Mouse (Mus musculus): Measurements from ENCODE around the gene Nmrk1. TPM values are rescaled to one million over a fixed set of nuclear protein-coding genes. Genes with fewer than 3 reads are reported as not detected.
A peak's percentile ranks its signal among the peaks of the same experiment; 100 is the strongest.

The Nmrk1 gene
- polyA plus RNA-seq, 1 experiment from 2014 or later = 2.1 TPM

DNA sequence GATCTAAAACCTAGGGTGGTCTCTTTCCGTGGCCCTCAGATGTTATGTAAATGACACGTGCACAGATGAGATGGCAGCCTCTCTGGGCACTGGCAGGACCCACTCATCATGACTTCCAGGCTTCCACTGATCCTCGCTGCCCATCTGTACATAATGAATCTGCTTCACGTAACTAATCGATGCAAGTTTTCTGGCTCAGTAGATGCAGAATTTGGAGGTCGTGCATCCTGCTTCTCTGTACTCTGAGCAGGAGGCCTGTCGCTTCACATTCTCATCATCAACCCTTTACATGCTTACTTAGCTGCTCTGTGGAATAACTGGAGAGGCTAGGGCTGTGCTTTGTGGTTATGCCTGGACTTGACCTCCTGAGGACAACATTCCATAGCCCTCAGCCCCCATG is 35.2 kb downstream of the Nmrk1 start:
- Histone ChIP-seq H3K9me3 (replicated peaks; ENCODE audit: control insufficient read depth, low read length) (no peaks in the 10 kb centered on the region), H3K4me2 (ENCODE audit: low read length) (no peak overlapping the region), H3K27me3 (replicated peaks; ENCODE audit: control insufficient read depth, insufficient read depth, low read length) (no peaks in the 10 kb centered on the region), H3K9ac (ENCODE audit: low read length) (no peak overlapping the region), H3K27ac (ENCODE audit: low read depth, low read length) (no peak overlapping the region), H3K4me3 (ENCODE audit: low read depth, low read length) (no peak overlapping the region), H3K36me3 (ENCODE audit: control insufficient read depth, insufficient read depth, low read length) (no peaks in the 10 kb centered on the region), H3K4me1 (ENCODE audit: control insufficient read depth, insufficient read depth, low read length) (peaks cover 2% of the 10 kb centered on the region)
- DNase-seq (ENCODE audit: low spot score) (no peak), ATAC-seq (no peak)
- WGBS = 88% methylated on average over 7 of the region's 7 CpGs

DNA sequence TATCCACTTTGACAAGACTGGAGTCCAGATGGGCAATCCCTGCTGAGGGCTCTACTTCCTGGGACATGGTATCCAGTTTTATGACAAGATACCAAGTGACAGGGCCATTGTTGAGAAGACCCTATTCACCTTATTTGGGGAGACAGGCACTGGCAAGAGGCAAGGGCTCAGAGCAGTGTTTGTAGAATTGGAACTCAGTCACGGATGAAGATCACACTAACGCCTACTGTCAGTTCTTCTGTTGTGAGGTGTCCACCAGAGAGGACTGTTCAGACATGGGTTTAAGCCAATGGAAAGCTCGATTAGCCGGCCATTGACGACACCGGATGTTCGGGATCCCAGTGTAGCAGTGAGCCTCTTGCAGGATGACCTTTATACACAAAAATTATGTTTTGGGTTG is 37.8 kb downstream of the Nmrk1 start:
- Histone ChIP-seq H3K4me2 (ENCODE audit: low read length) (no peak overlapping the region), H3K9me3 (replicated peaks; ENCODE audit: control insufficient read depth, low read length) (no peaks in the 10 kb centered on the region), H3K36me3 (ENCODE audit: control insufficient read depth, insufficient read depth, low read length) (no peaks in the 10 kb centered on the region), H3K27ac (ENCODE audit: low read depth, low read length) (no peak overlapping the region), H3K4me3 (ENCODE audit: low read depth, low read length) (no peak overlapping the region), H3K4me1 (ENCODE audit: control insufficient read depth, insufficient read depth, low read length) (peaks cover 19% of the 10 kb centered on the region), H3K9ac (ENCODE audit: low read length) (no peak overlapping the region), H3K27me3 (replicated peaks; ENCODE audit: control insufficient read depth, insufficient read depth, low read length) (no peaks in the 10 kb centered on the region)
- ATAC-seq (no peak), DNase-seq (ENCODE audit: low spot score) (no peak)
- WGBS = 96% methylated on average over 7 of the region's 7 CpGs

DNA sequence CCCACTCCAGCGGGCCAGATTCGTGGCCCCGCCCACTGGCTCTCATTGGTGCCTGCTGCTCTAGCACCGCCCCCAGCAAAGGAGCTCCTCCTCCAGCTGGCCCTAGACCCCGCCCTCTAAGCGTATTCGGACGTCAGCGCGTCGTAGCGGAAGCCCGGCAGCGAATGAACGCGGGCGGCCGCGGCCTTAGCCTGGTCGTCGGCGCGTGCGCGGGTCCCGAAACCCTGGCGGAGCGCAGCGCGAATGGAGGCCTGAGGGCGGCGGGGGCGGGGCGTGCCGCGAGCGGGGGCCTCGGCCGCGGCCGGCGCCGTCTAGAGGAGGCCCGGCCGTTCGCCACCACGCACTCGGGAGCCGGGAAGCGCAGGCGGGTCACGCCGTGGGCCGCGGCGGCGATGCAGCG is 38.9 kb downstream of the Nmrk1 start, which contains the start of gene Carnmt1:
Carnmt1 (plus strand) TSS at position 157 of the 400 bp plus-strand sequence.
- H3K9ac ChIP-seq (ENCODE audit: low read length) = peak within 1 kb of the TSS; percentile 82
- no peaks in the 10 kb centered on the region for H3K9me3 ChIP-seq (replicated peaks; ENCODE audit: control insufficient read depth, low read length)
- H3K36me3 ChIP-seq (ENCODE audit: control insufficient read depth, insufficient read depth, low read length) = no peaks in the 10 kb centered on the region
- H3K4me1 ChIP-seq (ENCODE audit: control insufficient read depth, insufficient read depth, low read length) = peaks cover 19% of the 10 kb centered on the region
- H3K27ac ChIP-seq (ENCODE audit: low read depth, low read length) = peak within 1 kb of the TSS; percentile 68
- H3K27me3 ChIP-seq (replicated peaks; ENCODE audit: control insufficient read depth, insufficient read depth, low read length) = no peaks in the 10 kb centered on the region
- WGBS = under 1% methylated on average over 47 of the region's 58 CpGs
- ATAC-seq (peak; percentile 98), DNase-seq (ENCODE audit: low spot score) (peak; percentile 99)
- peak within 1 kb of the TSS; percentile 75 for H3K4me2 ChIP-seq (ENCODE audit: low read length)
- H3K4me3 ChIP-seq (ENCODE audit: low read depth, low read length) = peak within 1 kb of the TSS; percentile 70

DNA sequence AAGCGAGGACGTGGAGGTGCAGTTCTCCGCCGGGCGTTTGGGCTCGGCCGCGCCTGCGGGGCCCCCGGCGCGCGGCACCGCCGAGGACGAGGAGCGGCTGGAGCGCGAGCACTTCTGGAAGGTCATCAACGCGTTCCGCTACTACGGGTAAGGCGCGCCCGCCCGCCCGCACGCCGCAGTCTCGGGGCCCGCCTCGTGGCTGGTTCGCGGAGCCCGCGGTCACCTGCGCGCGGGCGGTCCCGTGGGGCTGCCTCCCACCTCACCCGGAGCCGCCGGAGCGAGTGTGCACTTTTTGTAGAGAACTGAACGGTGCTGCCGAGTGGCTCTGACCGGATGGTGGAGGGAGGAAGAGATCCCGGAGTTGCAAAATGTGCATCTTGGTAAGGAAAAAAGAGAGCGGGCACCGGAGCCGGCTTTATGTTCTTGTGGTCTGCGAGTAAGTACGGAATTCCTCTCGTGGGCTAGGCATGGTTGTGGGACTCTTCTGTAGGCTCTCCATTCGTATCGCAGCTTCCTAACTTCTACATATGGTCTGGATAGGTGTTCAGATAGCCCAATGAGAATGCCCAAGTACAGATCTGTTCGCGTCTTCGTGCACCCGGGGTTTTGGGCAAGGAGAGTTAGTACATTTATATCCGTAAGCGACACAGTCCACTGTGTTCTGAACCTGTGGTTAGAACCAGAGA is 39.4 kb downstream of the Nmrk1 start:
- Histone ChIP-seq H3K36me3 (ENCODE audit: control insufficient read depth, insufficient read depth, low read length) (no peaks in the 10 kb centered on the region), H3K27ac (ENCODE audit: low read depth, low read length) (peak overlapping the region; percentile 68), H3K9me3 (replicated peaks; ENCODE audit: control insufficient read depth, low read length) (no peaks in the 10 kb centered on the region), H3K4me3 (ENCODE audit: low read depth, low read length) (peak overlapping the region; percentile 70), H3K27me3 (replicated peaks; ENCODE audit: control insufficient read depth, insufficient read depth, low read length) (no peaks in the 10 kb centered on the region), H3K9ac (ENCODE audit: low read length) (peak overlapping the region; percentile 82), H3K4me1 (ENCODE audit: control insufficient read depth, insufficient read depth, low read length) (peaks cover 19% of the 10 kb centered on the region), H3K4me2 (ENCODE audit: low read length) (peak overlapping the region; percentile 75)
- DNase-seq (ENCODE audit: low spot score) (peak; percentile 46), ATAC-seq (peak; percentile 69)
- WGBS = under 1% methylated on average over 48 of the region's 64 CpGs

DNA sequence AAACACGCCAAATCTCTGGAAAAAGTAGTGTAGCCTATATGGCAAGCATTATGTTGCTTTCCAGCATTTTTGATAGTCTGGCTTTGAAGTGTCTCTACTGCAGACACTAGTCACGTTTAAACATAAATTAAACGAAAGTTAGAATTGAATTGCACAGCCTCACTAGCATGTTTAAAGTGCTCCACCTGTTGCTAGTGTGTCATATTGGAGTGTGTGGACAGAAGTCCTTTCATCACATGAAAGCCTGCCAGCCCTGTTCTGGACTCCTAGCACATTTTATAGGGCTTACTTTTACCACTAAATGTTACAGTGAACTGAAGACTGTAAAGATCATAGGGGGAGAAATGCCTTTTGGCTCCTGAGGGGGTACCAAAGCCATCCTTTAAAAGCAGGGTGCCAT is 40.7 kb downstream of the Nmrk1 start:
- peaks cover 19% of the 10 kb centered on the region for H3K4me1 ChIP-seq (ENCODE audit: control insufficient read depth, insufficient read depth, low read length)
- no peaks in the 10 kb centered on the region for H3K9me3 ChIP-seq (replicated peaks; ENCODE audit: control insufficient read depth, low read length)
- H3K27me3 ChIP-seq (replicated peaks; ENCODE audit: control insufficient read depth, insufficient read depth, low read length) = no peaks in the 10 kb centered on the region
- peak overlapping the region; percentile 75 for H3K4me2 ChIP-seq (ENCODE audit: low read length)
- ATAC-seq (no peak), DNase-seq (ENCODE audit: low spot score) (peak; percentile 4)
- H3K9ac ChIP-seq (ENCODE audit: low read length) = no peak overlapping the region; the same call in 1 of the 2 replicates
- no peak overlapping the region for H3K27ac ChIP-seq (ENCODE audit: low read depth, low read length)
- no peaks in the 10 kb centered on the region for H3K36me3 ChIP-seq (ENCODE audit: control insufficient read depth, insufficient read depth, low read length)
- 56% methylated on average over 3 of the region's 3 CpGs for WGBS
- H3K4me3 ChIP-seq (ENCODE audit: low read depth, low read length) = peak overlapping the region; percentile 70

DNA sequence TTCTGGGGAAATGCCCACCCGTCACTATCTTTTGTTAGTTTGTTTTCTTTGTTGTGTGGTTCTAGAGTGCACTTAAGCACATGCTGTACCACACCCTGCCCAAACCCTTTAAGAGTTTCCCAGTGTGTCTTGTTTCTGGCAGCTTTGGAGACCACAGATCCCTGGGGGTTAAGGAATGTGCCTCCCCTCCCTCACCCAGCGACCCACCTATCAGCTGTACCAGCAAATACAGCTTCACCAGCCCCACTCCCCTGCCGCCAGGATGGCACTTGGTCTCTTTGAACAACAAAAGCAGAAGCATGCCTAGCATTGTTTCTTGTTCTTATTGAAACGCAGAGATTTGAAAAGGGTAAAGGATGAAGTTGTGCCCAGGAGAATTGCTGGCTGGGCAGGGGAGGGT is 41.4 kb downstream of the Nmrk1 start:
- Histone ChIP-seq H3K4me1 (ENCODE audit: control insufficient read depth, insufficient read depth, low read length) (peaks cover 19% of the 10 kb centered on the region), H3K27ac (ENCODE audit: low read depth, low read length) (no peak overlapping the region), H3K4me2 (ENCODE audit: low read length) (peak overlapping the region; percentile 75), H3K4me3 (ENCODE audit: low read depth, low read length) (peak overlapping the region; percentile 9; the same call in 1 of the 2 replicates), H3K36me3 (ENCODE audit: control insufficient read depth, insufficient read depth, low read length) (no peaks in the 10 kb centered on the region), H3K9me3 (replicated peaks; ENCODE audit: control insufficient read depth, low read length) (no peaks in the 10 kb centered on the region), H3K27me3 (replicated peaks; ENCODE audit: control insufficient read depth, insufficient read depth, low read length) (no peaks in the 10 kb centered on the region), H3K9ac (ENCODE audit: low read length) (peak overlapping the region; percentile 13)
- DNase-seq (ENCODE audit: low spot score) = no peak
- no peak for ATAC-seq
- 10% methylated on average over 4 of the region's 4 CpGs for WGBS

DNA sequence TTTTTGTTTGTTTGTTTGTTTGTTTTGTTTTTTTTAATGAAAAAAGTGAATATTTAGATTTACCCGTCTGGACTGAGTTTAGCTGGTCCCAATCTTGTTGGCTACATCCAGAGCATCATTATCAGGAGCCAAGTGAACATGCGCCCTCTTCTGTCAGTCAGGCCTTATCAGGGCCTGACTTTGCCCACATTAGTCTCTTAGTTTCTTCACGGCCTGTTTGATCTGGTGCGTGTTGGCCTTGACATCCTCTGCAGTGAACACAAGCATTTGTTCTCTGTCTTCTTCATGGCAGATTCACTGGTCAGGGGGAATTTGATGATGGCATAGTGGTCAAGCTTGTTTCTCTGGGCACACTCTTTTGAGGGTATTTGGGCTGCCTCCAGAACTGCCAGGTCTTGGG is 50.4 kb downstream of the Nmrk1 start:
- Histone ChIP-seq H3K27me3 (replicated peaks; ENCODE audit: control insufficient read depth, insufficient read depth, low read length) (no peaks in the 10 kb centered on the region), H3K9me3 (replicated peaks; ENCODE audit: control insufficient read depth, low read length) (no peaks in the 10 kb centered on the region), H3K4me2 (ENCODE audit: low read length) (no peak overlapping the region), H3K4me1 (ENCODE audit: control insufficient read depth, insufficient read depth, low read length) (no peaks in the 10 kb centered on the region), H3K36me3 (ENCODE audit: control insufficient read depth, insufficient read depth, low read length) (peaks cover 17% of the 10 kb centered on the region; the same call in 1 of the 2 replicates), H3K27ac (ENCODE audit: low read depth, low read length) (no peak overlapping the region), H3K9ac (ENCODE audit: low read length) (no peak overlapping the region), H3K4me3 (ENCODE audit: low read depth, low read length) (no peak overlapping the region)
- ATAC-seq = no peak
- 82% methylated on average over 4 of the region's 4 CpGs for WGBS
- DNase-seq (ENCODE audit: low spot score) = no peak

DNA sequence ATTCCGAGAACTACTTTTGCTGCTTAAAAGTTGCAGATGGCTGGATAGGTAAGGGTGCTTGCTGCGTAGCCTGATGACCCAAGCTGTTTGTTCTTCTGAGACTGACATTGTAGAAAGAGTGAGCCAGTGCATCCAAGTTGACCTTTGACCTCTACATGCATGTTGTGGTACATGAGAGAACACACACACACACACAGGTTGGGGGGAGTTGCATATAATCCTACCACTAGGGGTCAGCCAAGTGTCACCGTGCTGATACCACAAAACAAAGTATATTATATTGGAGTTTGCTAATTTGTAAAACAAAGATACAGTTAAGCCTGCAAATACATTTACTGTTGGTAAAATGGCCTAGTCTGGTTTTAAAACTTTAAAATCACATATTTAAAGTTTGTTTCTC is 55.8 kb downstream of the Nmrk1 start:
- Histone ChIP-seq H3K27ac (ENCODE audit: low read depth, low read length) (no peak overlapping the region), H3K4me1 (ENCODE audit: control insufficient read depth, insufficient read depth, low read length) (no peaks in the 10 kb centered on the region), H3K9ac (ENCODE audit: low read length) (no peak overlapping the region), H3K4me2 (ENCODE audit: low read length) (no peak overlapping the region), H3K9me3 (replicated peaks; ENCODE audit: control insufficient read depth, low read length) (no peaks in the 10 kb centered on the region), H3K27me3 (replicated peaks; ENCODE audit: control insufficient read depth, insufficient read depth, low read length) (no peaks in the 10 kb centered on the region), H3K36me3 (ENCODE audit: control insufficient read depth, insufficient read depth, low read length) (no peaks in the 10 kb centered on the region; the same call in 1 of the 2 replicates), H3K4me3 (ENCODE audit: low read depth, low read length) (no peak overlapping the region)
- DNase-seq (ENCODE audit: low spot score) = peak; percentile 68
- peak; percentile 37; the same call in 1 of the 2 replicates for ATAC-seq
- 78% methylated on average over 3 of the region's 3 CpGs for WGBS

DNA sequence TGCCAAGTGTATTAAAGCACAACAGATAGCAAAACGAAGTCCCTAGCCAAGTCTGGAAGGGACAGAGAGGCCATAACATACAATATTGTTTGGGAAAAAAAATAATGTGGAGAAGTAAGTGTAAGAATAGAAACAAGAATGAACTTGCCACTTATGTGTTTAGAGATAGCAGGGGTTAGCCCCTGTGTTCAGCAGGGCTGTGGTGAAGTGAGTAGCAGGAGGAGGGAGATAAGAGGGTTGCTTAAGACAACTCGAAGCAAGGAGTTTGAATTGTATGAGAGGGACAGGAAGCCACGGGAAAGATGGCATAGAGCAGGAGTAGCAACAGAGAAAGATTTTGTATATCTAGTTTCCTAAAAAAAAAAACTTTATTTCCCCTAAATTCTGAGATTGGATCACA is 60.4 kb downstream of the Nmrk1 start:
- no peak for DNase-seq (ENCODE audit: low spot score)
- Histone ChIP-seq H3K27me3 (replicated peaks; ENCODE audit: control insufficient read depth, insufficient read depth, low read length) (no peaks in the 10 kb centered on the region), H3K4me3 (ENCODE audit: low read depth, low read length) (no peak overlapping the region), H3K27ac (ENCODE audit: low read depth, low read length) (no peak overlapping the region), H3K4me2 (ENCODE audit: low read length) (no peak overlapping the region), H3K9me3 (replicated peaks; ENCODE audit: control insufficient read depth, low read length) (no peaks in the 10 kb centered on the region), H3K9ac (ENCODE audit: low read length) (no peak overlapping the region), H3K4me1 (ENCODE audit: control insufficient read depth, insufficient read depth, low read length) (no peaks in the 10 kb centered on the region), H3K36me3 (ENCODE audit: control insufficient read depth, insufficient read depth, low read length) (0 out of 2 replicates have a peak, but pooled peaks cover 4% of the 10 kb centered on the region)
- WGBS = 86% methylated on average over 3 of the region's 3 CpGs
- ATAC-seq = no peak

Data from forebrain, embryonic 14.5 days (tissue).